Mouse (Mus musculus) urinary bladder, adult 2 months (tissue): ENCODE measurements around the gene Map3k14. TPM values are rescaled to one million over a fixed set of nuclear protein-coding genes. Genes with fewer than 3 reads are reported as not detected.

Experiments used
- DNase-seq: peaks from one replicate; pipeline ENCODE4 v3.0.0; 2022; ENCODE audit warnings: low spot score
- polyA plus RNA-seq: library from polyadenylated mRNA; depleted of rRNA; stranded (reverse); fragments of >200 nt; gene quantifications from 2 replicates; pipeline ENCODE4 v1.2.3, GENCODE M21; 2012

The Map3k14 gene
- polyA plus RNA-seq, 1 experiment: 6.6 TPM

DNA sequence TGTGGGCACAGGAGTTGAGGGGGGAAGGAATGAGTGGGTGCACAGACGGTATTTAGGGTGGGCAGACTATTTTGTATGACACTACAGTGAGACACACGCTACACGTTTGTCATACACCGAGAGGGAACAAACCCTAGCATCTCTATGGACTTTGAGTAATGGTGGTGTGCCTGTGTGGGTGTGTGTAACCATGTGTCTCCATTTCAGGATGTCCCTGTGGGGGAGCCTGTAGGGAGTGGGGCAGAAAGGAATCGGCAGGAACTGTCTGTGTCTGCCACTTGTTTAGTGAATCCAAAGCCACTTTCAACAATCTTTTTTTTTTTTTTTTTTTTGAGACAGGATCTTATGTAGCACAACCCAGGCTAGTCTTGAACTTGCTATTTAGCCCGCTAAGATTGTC is 61.1 kb downstream of the Map3k14 start:
- no peak for DNase-seq

DNA sequence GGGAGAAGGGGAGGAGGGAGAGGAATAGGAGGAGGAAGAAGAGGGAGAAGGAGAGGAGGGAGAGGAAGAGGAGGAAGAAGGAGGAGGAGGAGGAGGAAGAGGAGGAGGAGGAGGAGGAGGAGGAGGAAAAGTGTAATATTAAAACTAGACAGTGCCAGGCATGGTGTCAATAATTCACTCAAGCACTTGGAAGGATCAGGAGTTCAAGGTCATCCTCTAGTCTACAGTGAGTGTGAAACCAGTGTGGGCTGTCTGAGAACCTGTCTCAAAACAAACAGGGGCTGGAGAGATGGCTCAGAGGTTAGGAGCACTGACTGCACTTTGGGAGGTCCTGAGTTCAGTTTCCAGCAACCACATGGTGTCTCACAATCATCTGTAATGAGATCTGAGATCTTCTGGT is 64.9 kb downstream of the Map3k14 start:
- no peak for DNase-seq

DNA sequence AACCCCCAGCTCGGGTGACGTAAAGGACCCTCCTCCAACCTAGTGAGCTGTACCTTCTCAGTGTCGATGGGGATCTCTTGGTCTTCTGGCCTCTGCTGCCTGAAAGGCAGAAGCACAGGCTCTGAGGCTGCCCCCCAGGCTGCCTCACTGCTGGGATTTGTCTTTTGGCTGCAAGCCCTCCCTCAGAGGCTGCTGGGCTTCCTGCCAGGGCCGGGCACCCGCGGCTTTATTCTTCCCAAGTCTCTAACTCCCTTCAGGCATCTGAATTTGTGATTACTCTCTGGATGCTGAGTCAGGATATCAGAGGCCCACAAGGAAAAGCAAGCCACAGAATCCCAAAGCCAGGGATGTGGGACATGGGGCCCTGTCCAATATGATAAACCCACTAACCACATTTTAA is 65.6 kb downstream of the Map3k14 start:
- peak; percentile 40 for DNase-seq

DNA sequence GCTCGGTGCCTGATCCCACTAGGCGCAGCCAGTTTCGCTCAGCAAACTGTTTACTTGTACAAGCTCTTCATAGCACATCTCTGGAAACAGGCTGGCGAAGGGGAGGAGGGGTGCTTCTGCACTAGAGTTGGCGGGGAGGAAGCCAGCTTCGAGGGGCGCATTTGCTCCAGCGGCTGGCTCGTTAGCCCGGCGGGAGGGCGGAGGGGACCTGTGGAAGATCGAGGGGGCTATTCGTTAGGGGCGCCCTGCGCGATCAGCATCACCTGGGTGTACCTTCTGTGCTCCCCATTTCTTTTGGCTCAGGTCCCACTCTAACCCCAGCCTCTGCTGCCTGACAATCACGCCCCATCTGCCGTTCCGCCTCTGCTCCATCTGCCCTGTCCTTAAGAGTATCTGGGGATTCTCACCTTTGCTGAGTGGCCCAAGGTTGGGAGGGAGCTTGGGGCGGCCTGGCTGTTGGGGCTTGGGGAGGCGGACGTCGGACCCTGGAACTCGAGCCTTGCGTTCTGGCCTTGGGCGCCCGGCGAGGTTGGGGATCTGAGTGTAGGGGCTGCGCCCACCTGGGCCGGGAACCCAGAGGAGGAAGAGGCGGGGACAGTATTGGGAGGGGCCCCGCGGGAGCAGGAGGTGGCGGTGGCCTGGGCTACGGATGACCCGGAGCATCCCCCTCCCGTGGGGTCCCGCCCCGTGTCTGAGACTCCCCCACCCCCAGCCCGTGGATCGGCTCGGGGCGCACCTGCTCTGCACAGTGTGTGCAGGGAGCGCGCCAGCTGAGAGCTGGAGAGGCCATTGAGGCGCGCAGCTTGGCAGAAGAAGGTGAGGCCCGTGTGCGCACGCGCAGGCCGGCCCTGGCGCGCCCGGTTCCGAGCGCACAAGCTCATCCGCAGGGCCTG is 68.1 kb downstream of the Map3k14 start:
- peak; percentile 36 for DNase-seq

DNA sequence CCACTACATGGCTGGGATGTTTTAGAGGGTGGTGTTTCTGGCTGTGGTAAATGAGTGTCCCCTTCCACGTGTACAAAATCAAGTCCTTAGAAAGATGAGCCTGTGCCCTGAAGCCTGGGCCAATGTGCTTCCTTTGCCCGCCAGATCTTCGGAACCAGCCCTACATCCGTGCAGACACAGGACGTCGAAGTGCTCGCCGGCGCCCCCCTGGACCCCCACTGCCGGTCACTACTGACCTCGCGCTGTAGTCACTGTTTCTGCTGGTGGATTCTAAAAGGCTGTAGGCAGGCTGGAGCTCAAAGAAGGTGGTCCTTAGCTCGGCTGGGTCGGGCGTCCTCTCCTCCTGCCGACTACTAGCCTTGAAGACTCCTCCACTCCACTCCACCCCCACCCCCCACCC is 68.9 kb downstream of the Map3k14 start:
- DNase-seq: no peak

DNA sequence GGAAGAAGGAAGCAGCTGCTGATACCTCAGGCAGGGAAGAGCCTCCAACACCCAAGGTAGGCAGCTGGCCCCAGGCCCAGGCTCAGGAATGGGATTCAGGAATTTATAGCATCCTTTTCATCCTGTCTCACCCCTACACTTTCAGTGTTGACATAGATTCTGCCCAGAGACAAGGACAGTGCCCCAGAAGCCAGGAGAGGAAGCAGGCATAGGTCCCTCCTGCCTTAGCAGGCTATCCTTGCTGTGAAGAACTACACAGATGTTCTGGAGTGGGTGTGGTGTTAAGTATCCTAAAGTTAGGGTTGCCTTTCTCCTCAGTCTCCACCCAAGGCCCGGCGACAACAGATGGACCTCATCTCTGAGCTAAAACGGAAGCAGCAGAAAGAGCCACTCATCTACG is 69.9 kb downstream of the Map3k14 start:
- DNase-seq: no peak

DNA sequence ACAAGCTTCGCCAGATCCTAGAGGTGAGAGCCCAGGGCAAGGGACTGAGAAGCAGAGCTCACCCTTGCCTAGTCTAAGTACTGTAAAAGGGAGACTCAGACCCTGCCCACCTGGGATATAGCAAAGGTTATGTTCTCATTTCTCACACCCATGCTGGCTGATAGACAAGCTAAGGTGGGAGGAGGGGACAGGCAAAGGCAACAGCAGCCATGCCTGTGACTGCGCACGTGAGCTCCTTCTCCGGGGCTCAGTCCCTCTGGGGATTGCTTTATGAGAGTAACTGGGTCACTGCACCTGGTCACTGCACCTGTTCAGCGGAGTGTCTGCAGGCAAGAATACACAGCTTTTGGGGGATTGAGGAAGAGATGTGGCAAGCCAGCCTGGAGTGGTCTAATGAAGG is 71.6 kb downstream of the Map3k14 start:
- no peak for DNase-seq

DNA sequence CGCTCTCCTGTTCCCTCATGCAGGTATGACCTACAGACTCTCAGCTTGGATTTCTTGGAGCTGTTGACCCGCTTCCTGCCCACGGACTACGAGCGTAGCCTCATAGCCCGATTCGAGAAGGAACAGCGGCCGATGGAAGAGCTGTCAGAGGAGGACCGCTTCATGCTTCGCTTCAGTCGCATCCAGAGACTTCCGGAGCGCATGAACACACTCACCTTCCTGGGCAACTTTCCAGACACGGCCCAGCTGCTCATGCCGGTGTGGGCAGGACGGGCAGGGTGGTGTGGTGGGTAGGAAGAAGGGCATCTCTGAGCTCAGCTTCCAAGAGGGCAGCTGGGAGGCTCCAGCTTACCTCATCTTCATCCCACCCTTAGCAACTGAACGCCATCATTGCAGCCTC is 72.0 kb downstream of the Map3k14 start:
- no peak for DNase-seq

DNA sequence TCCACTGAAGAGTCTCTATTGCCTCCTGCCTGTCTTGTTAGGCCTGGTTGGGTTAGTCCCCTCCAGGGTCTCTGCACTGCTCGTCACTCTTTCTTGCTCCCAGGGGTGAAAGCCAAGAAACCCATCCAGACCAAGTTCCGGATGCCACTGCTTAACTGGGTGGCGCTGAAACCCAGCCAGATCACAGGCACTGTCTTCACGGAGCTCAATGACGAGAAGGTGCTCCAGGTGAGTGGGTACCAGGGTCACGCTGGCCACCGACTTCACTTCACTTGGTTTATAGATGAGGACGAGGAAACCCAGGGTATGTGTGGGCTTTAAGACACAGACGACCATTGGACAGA is 73.5 kb downstream of the Map3k14 start:
- no peak for DNase-seq

DNA sequence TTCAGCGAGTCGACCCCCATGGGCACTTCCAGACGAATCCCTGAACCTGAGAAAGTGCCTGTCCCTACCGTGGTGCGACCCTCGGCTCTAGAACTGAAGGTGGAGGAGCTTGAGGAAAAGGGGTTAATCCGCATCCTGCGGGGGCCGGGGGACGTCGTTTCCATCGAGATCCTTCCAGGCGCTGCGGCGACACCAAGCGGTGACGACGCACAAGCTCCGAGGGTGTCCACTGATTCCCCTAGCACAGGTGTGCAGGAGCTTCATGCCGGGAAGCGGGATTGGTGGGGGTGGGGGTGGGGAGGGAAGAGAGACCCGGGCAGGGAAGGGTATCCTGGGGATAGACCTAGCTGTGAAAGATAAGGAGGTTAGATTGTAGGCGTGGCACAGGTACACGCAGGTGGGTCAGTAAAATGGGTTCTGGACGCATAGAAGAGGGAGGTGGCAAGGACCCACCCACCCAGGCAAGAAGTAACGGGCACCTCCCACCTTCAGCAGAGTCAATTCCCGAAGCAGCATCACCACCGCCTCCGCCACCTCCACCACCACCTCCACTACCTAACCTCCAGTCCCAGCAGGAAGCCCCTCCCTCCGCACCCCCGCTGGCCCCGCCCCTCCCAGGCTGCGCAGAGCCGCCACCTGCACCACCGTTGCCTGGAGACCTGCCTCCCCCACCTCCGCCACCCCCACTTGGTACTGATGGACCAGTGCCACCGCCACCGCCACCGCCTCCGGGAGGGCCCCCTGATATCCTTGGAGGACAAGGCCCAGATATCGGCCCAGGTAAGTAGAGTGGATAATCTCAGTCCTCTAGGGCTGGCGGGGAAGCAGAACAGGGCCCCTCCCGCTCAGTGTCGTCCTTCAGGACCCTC is 74.1 kb downstream of the Map3k14 start:
- no peak for DNase-seq

DNA sequence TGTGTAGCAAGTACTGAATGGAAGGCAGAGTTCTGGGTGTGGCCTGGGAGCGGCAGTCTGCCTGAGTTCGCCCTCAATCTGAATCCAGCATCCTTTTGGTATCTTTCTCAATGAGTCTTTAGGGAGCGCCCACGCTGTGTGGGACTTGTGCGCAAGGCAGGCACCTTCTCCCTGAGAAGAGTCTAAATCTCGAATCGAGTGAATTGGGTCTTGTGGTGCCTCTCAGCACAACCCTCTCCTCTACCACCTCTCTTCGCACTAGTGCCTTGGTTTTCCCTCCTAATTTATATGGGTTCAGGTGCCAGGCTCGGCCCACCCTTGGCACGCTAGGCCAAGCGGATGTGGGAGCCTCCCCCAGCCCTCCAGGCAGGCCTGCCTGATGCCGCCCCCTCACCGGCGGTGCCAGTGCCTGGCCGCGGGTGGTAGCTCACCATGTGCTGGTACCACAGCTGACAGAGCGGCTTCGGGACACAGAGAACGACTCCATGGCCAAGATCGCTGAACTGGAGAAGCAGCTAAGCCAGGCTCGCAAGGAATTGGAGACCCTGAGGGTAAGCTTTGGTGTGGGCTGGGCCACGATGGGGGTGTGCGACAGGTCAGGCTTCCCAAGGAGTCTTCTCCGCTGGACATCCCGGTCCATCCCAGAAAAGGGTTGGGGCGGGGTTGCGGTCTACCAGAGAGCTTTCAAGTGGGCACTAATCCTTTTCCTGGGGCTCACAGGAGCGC is 74.9 kb downstream of the Map3k14 start:
- no peak for DNase-seq

DNA sequence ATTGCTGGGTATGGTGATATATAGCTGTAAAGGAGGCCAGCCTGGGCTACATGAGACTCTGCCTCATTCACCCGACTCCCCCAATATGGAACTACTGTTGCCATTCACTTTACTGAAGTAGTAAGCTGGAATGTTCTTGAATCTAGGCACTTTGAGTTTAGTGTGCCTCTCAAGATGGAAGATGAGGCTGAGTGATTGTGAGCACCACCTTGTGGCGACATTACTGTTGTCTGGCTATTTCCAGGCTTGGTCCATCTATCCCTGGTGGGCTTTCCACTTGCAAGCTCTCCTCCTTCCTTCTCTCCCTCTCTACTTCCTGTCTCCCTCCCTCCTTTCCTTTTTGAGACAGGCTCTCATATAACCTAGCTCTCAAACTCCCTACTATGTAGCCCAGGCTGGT is 82.4 kb downstream of the Map3k14 start:
- no peak for DNase-seq

DNA sequence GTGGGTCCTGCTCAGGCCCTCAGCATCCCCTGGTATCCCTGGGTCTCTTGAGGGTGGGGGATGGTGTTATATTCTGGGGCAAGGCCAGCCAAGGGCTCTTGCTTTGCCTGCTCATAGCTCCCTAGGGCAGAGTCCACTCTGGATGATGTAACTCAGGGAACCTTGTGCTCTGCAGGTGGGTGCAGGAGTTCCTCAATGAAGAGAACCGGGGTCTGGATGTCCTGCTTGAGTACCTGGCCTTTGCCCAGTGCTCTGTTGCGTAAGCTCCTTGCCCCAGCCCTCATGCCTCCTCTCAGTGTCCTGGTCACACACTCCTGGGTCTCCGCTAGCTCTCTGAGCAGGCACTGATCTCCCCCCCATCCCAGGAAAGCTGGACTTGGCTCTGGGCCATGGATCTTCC is 85.4 kb downstream of the Map3k14 start:
- no peak for DNase-seq

DNA sequence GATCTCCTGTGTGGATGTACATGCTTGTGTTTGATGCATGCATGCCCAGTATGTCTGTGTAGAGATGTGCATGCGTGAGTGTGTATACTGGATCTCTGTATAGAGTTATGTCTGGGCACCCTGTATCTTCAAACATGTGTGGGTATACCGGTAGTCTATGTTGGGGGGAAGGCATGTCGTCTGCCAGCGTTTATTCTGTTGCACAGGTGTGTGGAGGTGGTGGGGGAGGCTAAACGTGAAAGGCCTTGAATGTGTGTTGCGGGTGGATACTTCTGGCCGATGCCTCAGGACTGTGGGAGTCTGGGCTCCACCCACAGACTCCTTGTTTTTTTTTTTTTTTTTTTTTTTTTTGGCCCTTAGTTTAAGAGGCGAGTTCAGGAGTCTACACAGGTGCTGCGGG is 85.9 kb downstream of the Map3k14 start:
- no peak for DNase-seq

DNA sequence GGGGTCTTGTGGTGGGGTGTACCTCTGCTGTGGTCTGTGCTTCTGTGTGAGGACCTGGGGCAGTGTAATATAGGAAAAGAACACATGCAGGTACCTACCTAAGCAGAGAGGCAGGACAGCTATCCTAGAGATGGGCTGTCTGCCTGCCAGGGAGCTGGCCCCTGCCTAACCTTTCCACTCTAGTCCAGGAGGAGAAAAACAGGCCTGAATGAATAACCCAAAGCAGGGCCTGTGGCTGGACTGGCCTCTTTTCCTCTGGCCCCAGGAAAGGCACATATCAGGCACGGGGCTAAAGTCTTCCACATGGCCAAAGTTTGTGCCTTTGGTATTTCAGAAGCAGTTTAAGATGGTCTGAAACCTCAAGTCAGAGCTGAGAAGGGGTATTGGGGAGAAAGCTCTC is 86.8 kb downstream of the Map3k14 start:
- DNase-seq: no peak

DNA sequence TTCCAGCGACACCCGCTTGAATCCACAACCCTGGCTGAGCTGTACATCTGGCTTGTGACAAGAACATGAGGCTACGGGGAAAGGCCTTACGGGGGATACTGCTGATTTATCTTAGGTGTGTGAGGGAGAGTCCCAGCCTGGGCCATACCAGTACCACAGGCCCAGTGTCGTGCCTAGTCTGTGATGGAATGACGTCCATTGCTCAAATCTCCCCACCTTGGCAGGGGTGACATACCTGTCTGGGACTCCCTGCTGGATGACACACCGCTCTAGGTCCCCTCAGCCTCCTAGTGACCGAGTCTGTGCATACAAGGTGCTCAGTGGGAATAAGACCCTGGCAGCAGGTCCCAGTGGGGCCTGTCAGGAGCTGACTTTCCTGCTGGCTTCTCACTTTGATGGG is 88.5 kb downstream of the Map3k14 start:
- DNase-seq: no peak

DNA sequence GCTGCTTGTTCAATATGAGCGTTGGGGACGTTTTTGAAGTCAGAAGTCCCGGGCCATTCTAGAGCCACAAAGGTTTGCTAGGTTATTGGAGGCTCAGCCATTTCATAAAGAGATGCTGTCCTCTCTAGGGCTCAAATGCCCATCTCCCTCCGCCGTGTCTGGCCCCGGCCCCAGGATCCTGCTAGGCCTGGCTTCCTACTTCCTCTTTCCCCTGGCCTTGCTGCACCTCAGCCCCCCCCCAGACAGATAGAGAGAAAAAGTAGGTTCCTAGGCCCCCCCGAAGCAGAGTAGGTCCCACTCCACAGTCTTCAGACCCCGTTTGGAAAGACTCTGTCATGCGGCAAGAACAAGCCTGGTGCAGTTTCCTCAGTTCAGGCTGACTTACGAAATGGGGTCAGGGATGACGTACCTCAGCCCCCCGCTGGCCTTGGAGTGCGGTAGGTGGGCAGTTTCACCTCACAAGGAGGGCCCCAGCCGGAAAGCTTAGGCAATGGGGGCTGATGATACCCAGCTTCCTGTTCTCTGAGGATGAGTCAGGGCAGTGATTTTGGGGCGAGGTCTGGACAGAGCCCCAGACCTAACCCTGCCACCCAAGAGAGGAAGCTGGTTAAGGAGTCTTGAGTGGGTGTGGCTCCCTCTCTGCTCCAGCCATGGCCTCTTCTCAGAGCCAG is 89.3 kb downstream of the Map3k14 start:
- no peak for DNase-seq

DNA sequence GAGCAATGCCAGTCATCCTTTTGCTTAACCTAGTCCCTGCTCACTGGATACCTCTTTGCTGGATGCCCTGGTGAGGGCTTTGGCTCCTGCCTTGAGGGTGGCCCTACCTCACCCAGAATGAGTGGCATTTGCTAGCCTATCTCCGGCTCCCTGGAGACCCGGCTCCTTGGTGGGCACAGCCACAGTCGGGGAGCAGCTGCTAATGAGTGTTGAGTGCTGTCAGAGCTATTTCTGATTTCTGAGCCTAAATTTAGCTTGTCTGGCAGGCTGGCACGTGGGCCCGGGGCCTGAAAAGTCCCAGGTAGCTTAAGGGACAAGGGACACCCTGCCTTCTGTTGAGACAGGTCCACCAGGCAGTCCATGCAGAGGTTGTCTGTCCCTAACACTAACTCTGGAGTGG is 90.1 kb downstream of the Map3k14 start:
- DNase-seq: no peak

DNA sequence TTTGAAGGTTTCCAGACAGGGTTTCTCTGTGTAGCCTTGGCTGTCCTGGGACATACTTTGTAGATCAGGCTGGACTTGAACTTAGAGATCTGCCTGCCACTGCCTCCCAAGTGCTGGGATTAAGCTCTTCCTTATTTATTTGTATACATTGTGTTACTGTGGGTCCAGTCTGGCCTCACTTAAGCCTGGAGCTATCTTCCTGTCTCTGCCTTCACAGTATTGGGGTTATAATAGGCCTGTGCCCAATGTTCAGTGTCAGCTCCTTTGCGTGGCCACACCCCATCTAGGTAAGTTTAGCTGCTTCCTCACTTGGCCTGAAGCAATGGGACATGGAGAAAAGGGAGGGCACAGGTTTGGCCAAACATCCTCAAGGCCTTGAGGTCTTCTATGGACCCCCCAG is 90.8 kb downstream of the Map3k14 start:
- DNase-seq: no peak

DNA sequence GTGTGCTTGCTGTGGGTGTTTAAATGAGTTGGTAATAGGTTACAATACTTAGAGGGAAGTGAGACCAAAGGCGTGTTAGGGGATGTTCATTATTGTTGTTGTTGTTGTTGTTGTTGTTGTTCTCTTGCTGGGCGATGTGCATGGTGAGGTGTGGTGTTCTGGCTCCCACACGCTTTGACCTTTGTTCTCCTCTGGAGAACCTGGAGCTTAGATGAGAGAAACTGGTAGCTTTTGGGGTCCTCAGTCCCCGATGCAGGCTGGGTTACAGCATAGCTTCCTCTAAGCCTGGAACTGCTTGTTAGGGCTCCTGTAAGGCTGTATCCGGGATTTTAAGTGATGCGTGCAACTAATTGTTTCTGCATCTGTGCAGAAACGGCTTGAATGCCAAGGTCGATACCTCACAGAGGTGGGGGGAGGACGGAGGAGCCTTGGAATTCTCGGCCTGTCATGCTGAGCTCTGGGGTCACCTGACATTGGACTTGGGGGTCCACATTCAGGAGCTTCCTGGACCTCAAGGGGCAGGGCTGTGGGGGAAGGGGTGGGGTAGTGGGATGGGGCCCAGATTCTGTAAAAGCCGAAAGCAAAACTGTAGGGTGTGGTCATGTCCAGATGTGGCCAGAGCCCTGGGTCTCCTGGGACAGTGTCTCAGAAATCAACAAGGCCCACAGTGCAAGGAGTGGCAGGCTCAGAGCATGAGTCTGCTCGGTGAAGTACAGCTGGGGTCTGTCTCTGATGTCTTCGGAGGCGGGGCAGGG is 91.4 kb downstream of the Map3k14 start:
- DNase-seq: no peak

DNA sequence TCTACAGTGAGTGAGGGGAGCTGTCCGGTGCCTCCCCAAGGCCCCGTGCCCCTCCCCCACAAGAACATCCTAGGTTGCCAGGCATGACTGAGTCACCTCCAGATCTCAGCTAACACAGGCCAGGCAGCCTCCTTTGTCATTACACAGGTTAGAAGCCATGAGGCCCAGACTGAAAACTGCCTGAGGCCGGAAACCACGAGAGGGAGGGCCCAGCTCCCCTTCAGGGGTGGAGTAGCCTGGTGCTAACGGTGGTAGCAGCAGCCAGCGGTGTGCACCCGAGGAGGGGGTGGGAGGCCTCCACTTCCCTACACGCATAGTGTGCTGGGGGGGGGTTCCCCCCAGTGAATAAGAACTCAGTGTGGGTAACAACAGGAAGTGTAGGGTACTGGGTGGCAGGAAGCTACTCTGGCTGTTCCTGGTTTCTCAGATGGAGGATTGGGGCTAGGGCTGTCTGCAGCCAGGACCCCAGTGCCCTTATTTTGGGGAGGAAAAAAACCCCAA is 92.3 kb downstream of the Map3k14 start:
- DNase-seq: no peak
